Mouse (Mus musculus): ENCODE data around the gene Mff.
A peak's percentile ranks its signal among the peaks of the same experiment; 100 is the strongest.

Gene Mff

DNA sequence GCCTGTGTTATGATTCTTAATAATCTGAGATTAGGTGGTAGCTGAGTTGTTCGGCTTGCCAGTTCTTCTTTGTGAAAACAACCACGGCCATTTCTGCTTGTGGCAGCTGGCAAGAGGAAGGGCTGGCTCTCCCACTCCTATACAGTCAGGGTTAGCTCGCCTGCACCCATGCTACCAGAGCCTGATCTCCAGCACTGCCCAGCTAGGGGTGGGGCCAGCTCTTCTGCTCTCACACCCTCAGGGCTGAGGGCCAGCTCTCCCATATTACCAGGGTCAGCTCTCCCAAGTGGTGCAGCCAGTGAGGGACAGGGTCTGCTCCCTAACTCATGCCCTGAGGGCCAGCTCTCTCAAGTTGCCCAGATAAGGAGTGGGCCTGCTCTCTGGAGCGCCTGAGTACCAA, 47.7 kb downstream of the Mff start:
- no peak for DNase-seq

DNA sequence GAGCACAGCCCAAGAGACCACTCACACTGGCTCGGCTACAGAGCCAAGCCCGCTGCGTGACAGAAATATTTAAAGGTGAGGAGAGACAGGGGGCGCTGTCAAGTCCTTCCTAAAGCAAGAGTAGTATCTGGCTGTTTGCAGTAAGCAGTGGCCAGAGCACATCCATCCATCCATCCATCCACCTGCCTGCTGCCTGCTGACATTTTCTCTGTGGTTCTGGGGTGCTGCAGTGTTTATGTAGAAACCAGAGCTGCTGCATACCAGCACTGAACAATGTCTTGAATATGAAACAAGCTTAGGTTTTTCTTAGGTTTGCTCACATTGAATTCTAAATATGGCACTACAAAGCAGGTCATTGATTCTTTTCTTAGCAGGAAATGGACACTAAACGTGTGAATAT, 48.5 kb downstream of the Mff start:
- no peak for DNase-seq

DNA sequence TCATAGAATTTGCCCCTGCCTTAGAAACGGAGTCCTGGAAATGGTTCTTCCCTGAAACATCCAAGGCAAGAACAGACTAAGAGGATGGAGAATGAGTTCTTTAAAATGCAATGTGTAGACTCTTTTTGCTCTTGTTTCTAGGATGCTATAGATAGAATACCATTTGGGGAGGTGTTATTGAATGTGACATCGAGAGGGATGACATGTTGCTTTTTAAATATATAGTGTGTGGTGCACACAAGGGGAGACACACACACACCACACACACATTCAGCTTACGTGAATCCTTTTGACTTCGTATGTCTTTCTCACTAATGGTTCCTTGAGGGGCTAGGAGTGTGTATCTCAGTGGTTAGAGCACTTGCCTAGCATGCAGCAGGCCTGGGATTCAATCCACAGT, 50.6 kb downstream of the Mff start:
- no peak for DNase-seq

DNA sequence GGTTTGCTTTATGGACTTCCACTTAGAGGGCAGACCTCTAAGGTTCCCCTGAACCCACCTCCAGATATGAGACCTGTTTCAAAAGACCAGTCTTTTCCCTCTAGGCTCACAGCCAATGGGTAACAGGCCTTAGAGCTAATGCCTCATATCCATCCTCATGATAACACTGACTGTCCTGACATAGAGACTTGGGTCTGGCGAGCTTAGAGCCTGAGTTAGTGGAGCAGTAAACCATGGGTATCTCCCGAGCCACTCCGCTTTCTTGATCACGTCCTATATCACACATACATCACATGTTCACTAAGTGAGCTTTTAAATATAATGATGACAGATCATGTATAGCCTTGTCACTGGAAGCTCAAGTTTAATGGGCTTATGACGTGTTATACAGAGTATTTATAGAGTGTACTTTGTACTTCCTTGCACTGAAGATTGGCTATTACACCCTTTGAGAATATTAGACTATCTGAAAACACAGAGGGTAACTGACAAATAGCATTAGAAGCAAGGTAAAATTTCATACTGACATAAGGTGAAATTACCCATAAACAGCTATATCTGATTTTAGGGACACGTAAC, 54.8 kb downstream of the Mff start:
- DNase-seq, result no peak

DNA sequence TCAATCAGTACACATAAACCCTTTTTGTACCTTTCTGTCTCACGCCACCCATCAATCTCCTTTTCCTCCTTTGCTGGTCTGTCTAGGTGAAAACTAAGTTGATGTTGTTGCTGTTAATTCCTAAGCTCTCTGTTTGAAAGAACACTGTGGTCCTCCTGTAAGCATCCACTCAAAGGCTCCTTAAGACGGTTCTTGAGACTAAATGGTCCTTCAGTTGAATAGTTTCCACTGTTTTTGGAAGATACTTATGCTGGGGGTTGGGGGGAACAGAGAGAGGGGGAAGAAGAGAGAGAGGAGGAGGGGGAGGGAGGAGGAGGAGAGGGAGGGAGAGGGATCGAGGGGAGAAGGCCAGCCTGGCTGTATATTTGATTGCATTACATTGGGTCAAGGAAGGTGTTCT, 58.9 kb downstream of the Mff start:
- no peak for DNase-seq

DNA sequence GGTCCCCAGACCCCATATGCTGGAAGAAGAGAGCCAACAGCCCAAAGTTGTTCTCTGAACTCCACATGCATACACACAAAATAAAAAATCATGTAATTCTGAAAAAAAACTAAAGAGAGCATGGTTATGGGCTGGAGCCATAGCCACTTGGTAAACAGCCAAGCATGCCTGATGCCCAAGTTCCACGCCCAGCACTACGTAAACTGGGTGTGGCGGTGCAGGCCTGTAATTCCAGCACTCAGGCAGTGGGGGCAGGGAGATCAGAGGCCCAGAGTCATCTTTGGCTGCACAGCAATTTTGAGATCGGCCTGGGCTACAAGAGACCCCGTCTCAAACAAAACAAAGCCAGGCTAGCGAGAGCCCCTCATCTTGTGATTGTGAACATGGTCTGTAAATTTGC, 60.9 kb downstream of the Mff start:
- no peak for DNase-seq

DNA sequence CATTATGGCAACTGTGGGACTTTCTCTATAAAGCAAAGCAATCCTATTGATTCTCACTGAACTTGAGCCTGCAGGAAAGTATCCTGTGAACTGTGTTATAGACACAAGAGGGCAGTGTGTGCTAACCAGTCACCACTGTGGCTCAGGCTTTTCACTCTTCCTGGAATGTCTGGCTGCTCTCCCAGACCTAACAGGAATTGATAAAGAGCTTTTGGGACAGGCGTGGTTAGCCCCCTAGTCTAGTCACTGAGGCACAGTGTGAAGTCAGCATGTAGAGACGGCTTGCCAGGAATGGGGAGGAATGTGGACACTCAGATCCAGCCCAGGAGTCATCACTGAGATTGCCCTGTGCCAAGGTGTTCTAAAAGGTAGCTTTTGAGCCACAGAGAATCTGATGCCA, 62.7 kb downstream of the Mff start:
- peak; percentile 80 to 82 for DNase-seq

DNA sequence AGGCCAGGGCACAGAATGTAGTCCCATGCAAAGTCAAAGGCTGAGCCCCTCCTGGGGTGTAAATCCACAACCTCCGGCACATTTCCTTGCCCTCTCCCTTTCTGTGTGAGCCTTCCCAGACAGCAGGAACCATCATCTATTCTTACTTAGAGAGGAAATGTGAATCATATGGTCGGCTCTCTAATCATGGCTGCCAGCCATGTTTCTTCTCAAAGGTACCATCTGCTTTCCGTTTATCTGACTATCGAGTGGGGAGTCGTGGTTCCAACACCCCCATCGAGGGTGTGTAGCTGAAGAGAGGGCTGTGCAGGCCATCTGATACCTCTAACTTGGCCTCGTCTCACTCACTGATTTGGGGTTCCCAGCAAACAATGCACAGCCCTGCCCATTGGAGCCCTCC, 63.4 kb downstream of the Mff start:
- DNase-seq, result peak; percentile 46 to 70

DNA sequence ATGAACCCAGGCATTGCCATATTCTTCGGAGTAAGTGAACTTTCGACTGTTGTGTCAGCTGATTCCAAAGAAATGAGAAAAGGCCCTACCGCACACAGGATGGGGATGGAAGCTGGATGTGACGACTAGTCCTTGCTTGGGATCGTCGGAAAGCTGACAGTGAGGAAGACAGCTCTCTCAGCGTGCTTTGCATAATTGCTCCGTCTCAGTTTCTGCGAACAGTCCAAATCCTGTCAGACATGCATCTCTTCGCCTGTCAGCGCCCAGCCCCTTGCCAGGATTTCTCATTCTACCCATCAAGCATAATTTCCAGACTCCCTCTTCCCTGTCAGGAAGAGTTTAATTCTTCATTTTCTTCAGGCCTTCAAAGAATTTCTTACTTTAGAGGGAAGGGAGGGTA, 66.4 kb downstream of the Mff start:
- DNase-seq, result peak; percentile 16 to 20

DNA sequence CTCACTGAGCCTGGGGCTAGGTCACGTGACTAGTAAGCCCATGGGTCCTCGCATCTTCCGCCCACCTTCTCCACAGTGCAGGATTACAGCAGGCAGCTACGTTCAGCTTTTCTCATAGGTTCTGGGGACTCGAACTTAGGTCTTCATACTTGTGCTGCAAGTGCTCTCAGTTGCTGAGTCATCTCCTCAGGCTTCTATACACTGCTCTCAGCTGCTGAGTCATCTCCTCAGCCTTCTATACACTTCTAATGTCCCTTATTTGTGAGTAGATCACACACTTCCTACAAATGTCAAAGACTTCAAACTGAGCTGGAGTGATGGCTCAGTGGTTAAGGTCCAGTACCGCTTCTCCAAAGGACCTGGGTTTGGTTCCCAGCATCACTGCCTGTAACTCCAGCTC, 67.5 kb downstream of the Mff start:
- DNase-seq, result no peak

DNA sequence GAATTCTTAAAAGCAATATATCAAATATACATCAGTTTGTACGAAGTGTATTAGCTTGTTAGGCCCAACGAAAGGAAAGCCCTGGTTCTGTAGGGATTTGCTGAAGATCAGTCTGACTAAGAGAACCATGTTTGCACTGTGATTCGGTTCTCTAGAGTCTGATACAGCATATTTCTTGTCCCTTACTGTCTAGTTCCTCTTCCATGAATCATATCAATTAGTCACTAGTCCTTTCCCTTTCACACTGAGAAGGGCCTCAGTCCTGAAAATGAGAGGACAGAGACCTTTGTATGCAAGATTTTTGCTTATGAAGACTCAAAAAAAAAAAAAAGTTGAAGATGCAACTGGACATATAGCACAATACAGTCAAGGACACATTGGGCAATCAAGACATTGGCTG, 68.4 kb downstream of the Mff start:
- no peak for DNase-seq

DNA sequence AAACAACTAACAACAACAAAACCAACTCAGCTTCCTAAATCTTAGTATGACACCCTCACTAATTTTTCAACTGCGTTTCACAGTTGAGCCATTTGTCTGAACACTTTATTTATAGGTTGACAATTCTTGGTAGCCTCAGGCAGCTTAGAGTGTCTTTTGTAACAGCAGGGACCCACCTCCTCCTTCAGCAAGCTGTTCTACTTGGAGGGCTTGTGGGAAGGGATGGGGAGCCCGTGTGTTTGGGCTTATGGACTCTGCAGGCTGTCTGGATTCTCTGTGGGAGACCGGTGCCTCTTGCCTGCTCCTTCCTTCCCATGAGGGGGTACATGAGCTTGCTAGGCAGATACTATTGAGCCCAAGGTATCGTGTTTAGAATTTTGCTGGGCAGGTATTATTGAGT, 69.3 kb downstream of the Mff start:
- DNase-seq, result peak; percentile 14 to 45

DNA sequence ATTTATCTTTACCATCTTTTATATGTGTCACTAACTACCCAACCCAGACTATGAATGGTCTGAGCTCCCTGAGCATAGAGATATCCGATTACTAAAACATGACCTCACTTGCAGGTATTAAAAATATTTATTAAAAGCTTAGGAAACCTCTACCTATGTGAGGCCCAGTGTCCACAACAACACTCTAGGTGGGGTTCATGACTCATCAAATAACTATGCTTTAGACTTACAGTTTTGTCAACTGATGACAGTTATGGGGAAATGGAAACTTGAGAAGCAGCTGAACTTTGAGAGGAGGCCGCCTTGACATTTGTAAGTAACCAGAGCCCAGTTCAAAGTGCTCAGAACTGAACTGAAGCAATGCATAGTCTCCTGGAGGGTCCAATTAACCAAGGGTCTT, 70.5 kb downstream of the Mff start:
- DNase-seq, result no peak

DNA sequence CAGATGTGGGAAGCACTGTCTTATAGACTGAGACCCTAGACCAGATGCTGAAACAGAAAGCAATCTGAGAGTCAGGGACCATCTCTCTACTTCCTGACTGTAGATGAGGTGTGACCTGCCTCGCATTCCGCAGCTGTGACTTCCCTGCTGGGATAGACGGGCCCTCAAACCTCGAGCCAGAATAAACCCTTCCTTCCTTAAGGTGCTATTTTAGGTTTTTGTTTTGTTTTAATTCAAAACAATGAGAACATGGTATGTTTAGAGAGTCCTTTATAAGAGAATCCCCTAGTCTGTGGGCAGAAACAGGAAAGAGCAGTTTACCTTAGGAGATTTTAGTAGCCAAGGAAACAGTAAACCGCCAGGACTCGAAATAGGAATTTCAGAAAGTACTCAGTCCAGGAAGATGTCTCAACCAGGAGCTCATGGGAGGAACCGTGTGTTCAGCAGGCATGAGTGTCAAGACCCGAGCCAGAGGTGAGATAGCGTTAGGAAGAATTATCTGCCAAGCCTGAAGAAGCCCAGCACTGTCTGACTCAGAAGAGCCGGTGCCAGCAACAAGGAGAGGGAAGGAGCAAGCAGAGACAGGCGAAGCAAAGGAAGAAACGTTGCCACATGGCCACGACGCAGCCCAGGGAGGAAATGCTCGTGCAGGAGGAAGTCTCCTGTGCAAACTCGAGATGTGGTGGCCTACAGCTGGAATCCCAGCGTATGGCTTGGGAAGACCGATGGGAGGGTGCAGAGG, 71.2 kb downstream of the Mff start:
- no peak for DNase-seq

DNA sequence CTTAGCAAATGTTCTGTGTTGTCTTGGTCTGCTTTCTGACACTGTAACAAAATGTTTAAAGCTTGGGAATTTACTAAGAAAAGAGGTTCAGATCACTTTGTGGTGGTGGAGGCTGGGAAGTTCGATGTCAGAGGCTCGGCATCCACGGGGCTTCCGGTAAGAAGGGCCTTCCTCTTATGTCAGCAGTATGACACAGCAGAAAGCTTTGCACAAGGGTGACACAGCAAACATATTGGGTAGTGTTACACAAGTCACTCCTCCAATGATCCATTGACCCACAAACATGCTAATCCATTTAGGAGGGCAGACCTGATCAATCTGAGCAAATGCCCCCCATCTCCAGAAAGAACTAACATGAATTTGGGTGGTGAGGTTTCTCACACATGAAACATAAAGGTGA, 72.4 kb downstream of the Mff start:
- DNase-seq, result no peak

DNA sequence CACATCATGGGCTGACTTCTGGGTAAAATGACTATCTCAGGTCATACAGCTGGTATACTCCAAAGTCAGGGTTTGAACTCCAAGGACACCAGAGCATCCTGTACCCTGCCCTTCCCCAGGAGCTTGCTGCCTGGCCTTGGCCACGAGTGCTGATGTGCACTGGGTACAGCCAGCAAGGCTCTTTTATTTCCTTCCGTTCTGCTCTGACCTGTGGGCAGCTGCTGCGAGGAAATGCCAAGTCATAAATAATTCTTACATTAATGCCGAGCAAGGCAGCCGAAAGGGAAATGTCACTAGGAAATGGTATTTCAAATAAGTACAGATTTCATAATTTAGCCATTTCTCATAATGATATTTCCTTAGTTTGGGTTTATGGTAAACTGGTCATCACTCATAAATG, 73.6 kb downstream of the Mff start:
- DNase-seq, result no peak

DNA sequence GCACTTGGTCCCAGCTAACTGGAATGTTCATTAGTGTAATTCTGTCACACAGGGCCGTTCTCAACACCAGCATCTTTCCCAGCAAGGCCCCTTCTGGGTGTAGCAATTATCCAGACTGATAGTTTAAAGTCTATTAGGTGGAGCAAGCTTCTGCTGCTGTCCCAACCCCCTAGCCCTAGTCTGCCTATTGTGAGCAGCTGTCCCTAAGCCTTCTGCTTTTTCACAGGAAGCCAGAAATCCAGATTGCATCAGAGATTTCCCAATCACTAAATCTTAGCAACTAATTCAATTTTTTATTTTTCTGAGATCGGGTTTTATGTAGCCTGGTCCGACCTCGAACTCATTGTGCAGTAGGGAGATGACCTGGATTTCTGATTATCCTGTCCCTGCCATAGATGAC, 74.2 kb downstream of the Mff start:
- DNase-seq, result no peak

DNA sequence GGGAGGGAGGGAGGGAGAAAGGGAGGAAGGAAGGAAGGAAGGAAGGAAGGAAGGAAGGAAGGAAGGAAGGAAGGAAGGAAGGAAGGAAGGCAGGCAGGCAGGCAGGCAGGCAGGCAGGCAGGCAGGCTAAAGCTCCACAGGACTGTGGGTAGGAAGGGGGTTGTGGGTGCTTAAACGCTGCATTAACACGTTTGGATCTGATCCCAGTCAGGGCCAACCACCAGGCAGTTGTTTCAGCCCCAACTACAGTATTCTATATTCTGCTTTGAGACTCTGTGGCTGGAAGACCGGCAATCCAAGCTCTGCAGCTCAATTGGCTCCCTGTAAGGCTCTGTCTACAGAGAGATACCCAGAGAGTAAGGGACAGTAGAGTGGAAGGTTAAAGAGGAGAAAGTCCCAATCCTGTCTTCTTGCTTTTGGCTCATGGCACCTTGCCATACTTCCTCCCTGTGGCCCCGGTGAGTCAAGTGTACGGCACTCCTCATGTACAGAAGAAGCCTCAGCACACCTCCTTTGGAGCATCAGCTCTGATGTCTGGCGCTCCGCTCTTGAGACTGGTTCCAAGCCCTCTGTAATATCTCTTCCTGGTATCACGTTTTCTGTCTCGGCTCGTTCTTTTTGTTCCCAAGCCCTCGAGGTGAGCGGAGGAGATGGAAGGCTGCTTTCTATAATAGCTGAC, 76.6 kb downstream of the Mff start:
- DNase-seq, result peak; percentile 29 to 32

Data from cerebellum, postnatal 14 days (tissue).